Mouse (Mus musculus) mature B cell (primary cell): ENCODE data around the gene Med9.

Source experiments
- in situ Hi-C: fragments of 300-500 bp; cut with MboI; formaldehyde crosslinking; loops from 2 replicates; pipeline ENCODE4 v1.14.3; 2019

Med9 gene

GRCm38 (mm10) chr11:59947752-59948400 lies at the start of gene Med9:
Med9 (plus strand) TSS chr11:59948206.
- in situ Hi-C loops: no loop called here

GRCm38 (mm10) chr11:59899711-59900685 lies 48.0 kb upstream of the Med9 start:
- in situ Hi-C loops: no loop called here

- in situ Hi-C loops: no loop called here
Measured at GRCm38 (mm10) chr11:59900995-59901394, 47.0 kb upstream of the Med9 start.

- in situ Hi-C loops: no loop called here
Measured at GRCm38 (mm10) chr11:59902045-59902726, 45.8 kb upstream of the Med9 start.

GRCm38 (mm10) chr11:59906521-59907123 lies 41.4 kb upstream of the Med9 start:
- in situ Hi-C loops: no loop called here

GRCm38 (mm10) chr11:59908446-59908845 lies 39.6 kb upstream of the Med9 start:
- in situ Hi-C loops: no loop called here

GRCm38 (mm10) chr11:59910586-59910985 lies 37.4 kb upstream of the Med9 start:
- in situ Hi-C loops: no loop called here

- in situ Hi-C loops: no loop called here
Measured at GRCm38 (mm10) chr11:59911523-59911922, 36.5 kb upstream of the Med9 start.

GRCm38 (mm10) chr11:59913702-59914101 lies 34.3 kb upstream of the Med9 start:
- in situ Hi-C loops: no loop called here

GRCm38 (mm10) chr11:59918014-59918413 lies 30.0 kb upstream of the Med9 start:
- in situ Hi-C loops: no loop called here

- in situ Hi-C loops: no loop called here
Measured at GRCm38 (mm10) chr11:59919401-59919800, 28.6 kb upstream of the Med9 start.

- in situ Hi-C loops: no loop called here
Measured at GRCm38 (mm10) chr11:59920331-59920730, 27.7 kb upstream of the Med9 start.

GRCm38 (mm10) chr11:59921265-59921664 lies 26.7 kb upstream of the Med9 start:
- in situ Hi-C loops: no loop called here

- in situ Hi-C loops: no loop called here
Measured at GRCm38 (mm10) chr11:59930031-59930430, 18.0 kb upstream of the Med9 start.

- in situ Hi-C loops: no loop called here
Measured at GRCm38 (mm10) chr11:59932560-59933337, 15.3 kb upstream of the Med9 start.

- in situ Hi-C loops: no loop called here
Measured at GRCm38 (mm10) chr11:59933943-59934342, 14.1 kb upstream of the Med9 start.

GRCm38 (mm10) chr11:59937023-59937422 lies 11.0 kb upstream of the Med9 start:
- in situ Hi-C loops: no loop called here

GRCm38 (mm10) chr11:59937615-59938014 lies 10.4 kb upstream of the Med9 start:
- in situ Hi-C loops: no loop called here

GRCm38 (mm10) chr11:59939821-59940220 lies 8.2 kb upstream of the Med9 start:
- in situ Hi-C loops: no loop called here

- in situ Hi-C loops: no loop called here
Measured at GRCm38 (mm10) chr11:59940645-59941044, 7.4 kb upstream of the Med9 start.

GRCm38 (mm10) chr11:59941391-59941790 lies 6.6 kb upstream of the Med9 start:
- in situ Hi-C loops: no loop called here
